Mouse (Mus musculus) right cerebral cortex, adult 18-20 months (tissue): ENCODE measurements around the gene Clec3b.
A peak's percentile ranks its signal among the peaks of the same experiment; 100 is the strongest.

Experiments
- DNase-seq: peaks from one replicate; pipeline ENCODE4 v3.0.0; 2022; ENCODE audit warnings: mixed read lengths

Clec3b gene

DNA sequence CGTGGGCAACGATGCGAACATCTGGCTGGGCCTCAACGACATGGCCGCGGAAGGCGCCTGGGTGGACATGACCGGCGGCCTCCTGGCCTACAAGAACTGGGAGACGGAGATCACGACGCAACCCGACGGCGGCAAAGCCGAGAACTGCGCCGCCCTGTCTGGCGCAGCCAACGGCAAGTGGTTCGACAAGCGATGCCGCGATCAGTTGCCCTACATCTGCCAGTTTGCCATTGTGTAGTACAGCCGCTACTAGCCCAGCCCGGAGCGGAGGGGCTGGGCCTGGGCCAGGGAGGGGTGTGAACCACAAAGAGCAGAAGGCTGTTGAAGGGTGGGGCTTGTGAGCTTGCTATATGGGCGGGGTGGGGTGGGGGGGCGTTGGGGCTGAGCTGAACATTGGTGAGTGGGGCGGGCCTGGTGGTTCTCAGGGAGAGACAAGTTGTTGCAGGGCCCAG is 6.2 kb downstream of the Clec3b start:
- DNase-seq = peak; percentile 12

DNA sequence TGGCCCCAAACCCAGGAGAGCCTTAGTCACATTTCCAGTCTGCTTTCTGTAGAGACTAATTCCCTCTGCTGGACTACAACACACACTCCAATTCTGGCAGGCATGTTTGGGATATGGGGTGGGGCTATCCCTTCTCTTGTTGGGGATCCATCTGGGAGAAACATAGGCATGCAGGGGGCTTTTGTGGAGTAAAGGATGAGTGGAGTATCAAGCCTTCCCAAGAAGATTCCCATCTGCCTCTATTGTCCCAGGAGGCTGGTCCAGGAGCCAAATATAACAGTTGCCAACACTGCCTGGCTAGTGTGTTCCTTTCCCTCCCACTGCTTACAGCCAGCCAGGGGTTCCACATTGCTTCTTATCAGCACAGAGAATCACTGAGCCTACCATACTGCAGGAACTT is 7.0 kb downstream of the Clec3b start:
- DNase-seq = no peak

DNA sequence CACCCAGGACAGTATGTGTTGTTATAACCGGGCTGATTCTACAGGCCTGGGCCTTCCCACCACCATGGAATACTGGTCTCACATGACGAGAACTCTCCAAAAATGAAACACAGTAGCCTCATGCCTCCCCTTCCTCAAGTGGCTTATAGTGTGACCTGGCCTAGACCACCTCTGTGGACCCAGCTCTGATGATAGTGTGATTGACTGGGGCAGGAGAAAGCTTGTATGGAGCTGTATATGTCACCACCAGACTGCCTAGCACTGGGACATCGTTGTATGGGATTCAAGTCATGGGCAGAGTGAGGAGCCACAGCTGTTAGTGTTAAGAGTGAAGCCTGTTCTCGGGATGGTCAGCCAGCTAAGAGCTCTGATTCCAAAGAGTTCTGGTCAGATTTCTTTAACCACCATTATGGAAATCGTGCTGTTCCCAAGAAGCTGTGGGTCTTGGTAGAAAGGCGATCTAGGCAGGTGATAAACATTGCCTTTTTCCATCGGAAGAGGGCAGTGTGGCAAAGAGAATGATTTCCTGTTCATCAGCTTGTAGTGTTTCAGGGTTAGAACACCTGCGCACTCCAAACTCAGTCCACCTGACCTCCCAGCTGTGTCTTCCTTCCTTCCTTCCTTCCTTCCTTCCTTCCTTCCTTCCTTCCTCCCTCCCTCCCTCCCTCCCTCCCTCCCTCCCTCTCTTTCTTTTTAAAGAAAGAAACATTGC is 7.5 kb downstream of the Clec3b start:
- DNase-seq = peak; percentile 34

DNA sequence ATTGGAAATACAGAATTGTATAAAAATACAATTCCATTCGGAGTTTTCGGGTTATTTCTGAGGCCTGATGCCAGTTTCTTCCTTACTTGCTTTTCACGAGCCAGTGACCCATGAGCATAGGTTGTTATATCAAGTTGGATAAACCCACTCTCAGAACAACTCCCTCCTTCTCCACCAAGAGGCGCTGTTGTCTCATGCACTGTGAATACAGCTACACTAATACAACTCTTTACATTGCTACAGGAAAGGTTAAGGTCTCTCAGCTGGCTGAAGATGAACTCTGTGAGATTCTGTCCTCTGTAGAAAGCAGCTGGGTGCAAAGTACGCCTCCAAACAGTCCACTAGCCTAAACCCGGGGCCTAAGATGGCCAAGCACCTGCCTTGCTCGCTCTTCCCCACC is 8.6 kb downstream of the Clec3b start:
- peak; percentile 74 for DNase-seq

DNA sequence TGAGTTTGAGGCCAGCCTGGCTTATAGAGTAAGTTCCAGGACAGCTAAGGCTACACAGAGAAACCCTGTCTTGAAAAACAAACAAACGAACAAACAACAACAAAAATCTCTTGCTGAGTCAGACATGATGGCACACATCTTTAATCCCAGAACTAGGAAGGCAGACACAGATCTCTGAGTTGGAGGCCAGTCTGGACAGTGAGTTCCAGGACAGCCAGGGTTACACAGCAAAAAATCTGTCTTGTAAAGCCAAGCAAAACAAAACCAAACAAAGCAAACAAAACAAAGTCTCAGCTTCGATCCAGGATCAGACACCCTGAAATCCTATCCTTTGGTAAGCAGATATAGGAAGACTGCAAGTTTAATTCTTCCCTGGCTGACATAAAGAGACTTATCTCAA is 11.0 kb downstream of the Clec3b start:
- no peak for DNase-seq

DNA sequence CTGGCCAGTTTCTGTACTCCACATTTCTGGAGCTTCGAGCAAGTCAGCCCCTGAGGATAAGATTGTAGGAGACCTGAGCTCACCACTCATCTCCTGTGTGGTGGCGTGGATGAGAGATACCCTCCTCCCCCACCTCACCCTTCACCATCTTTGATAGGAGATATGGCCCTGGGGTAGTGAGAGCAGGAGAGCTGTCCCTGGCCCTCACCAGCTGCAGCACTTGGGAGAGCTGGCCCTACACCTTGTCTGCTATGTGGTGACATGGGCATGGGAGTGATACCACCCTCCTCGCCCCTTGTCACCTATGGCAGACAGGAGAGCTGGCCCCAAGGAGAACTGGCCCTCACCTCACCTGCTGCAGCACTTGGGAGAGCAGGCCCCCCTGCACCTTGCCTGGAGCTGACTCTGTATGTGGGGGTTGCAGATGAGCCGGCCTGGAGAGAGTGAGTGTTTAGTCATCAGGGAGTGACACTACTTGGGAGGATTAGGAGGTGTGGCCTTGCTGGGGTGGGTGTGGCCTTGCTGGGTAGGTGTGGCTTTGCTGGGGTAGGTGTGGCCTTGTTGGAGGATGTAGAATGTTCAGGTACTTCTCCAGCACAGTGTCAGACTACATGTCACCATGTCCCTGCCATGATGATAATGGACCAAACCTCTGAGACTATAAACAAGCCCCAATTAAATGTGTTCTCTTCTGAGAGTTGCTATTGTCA is 12.4 kb downstream of the Clec3b start:
- no peak for DNase-seq

DNA sequence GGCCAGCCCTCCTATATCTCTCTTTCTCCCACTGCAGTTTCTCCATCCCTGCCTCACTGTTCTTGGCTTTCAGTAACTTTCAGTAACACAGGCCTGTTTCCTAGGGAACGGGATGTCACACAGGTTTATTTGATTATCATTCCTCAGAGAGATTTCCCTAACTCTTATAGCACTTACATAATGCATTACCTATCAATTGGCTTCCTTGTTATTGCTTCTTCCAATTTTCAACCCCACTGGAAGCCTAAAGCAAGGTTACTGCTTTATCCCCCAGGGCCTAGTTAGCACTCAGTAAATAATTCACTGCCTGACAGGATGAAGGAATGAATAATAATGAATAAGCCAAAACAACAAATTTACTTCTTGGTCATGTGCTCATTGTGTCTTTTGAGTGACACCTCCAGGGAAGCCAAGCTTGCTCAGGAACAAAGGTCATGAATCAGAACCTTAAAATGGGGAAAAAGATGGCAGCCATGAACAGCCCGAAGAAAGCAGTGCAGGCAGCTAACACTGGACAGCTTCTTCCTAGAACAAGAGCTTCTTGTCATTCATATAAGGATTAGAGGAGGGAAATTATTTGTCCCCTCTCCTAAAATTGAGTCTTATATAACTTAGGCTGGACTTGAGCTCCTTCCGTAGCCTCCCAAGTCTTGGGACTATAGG is 15.2 kb downstream of the Clec3b start:
- no peak for DNase-seq

DNA sequence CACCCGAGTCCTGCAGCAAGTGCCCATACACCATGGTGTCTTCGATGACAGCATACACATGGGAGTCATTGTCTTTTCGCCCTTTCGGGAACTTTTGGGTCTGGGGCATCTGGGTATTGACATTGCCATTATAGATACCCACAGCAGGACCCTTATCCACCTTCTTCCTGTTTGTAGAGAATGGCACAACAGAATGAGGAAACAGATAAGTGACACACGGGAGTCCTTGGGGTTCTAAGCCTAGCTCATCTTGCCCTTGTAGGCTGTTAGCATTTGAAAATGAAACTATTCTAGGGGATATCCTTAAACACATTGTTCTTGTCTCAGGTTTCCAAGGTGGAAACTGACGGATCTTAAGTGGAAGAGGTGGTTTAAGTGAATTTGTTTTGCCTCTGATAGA is 23.0 kb downstream of the Clec3b start:
- no peak for DNase-seq

DNA sequence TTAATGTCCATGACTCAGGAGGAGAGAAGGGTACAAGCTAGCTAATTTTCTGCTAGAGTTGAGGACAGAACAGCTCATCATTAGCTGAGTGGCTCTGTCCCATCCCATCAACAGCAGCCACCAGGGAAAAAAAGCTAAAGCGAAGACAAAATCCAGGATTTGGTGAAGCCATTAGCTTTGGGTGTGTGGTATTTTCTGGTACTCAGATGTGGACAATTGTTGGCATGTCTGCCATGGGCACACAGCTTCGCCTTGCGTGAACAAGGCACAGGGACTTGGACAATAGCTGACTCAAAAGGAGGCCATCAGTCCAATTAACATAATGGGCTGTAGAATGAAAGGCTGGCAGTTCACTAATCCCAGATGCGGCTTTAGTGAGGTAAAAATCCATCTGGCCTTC is 23.6 kb downstream of the Clec3b start:
- DNase-seq = no peak

DNA sequence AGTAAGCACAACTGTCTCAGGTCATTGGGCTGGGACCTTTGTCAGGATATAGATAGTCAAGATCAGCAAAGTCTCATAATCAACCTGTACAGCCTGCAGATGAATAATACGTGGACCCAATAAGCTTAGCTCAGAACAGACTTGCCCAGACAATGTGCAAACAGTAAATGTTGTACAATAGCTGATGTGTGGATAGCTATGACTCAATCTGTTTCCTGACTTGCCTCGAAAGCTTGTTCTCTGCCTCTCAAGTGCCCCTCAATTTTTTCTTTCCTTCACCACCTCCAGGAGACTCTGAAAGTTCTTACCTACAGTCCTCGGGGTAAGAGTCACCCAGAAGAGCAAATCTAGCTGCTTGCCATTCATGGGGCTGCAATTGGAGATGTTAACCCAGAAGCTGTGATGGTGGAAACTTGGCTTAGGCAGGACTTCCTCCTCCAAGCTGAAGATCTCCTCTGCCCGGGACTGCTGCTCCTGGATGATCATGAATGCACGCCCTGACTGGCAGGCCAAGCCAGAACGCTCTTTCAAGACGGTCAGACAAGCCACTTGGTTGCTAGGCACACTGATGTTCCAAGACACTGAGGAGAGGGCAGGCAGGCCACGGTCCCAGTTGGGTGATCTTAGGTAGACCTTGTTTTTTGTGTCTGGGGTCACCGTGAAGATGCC is 26.8 kb downstream of the Clec3b start:
- no peak for DNase-seq

DNA sequence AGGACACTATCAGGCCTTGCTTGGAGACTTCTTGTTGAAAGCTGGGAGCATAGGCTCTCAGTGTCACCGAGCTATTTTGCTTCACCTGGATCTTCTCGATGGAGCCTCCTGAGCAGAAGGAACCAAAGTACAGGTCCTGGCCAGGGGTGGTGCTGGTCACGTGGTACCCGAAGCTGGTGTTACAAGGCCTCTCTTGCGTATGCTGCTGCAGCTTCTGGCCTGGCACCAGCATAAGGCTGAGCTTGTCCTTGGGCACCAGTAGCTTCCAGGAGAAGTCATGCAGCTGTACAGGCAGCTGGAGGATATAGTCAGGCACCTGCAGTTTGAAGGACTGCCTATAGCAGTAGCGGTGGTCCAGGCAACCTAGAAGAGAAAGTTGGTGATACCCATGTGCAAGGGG is 29.3 kb downstream of the Clec3b start:
- DNase-seq = no peak

DNA sequence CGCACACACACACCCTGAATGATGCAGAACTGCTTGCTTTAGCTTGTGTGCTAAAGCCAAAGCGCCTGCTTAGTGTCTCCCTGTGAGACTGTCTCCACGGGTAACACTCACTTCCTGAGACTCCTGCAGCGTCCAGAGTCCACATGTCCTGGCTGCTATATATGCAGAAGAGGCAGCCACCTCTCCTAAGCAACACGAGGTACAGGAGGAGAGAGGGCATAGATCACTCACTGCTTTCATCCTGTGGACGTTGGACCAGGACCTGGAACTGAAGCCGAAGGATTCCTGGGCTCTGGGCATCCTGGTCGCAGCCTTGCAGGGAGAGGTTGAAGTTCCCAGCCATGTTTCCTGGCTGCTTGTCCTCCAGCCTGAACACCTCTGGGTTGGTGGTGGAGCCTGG is 32.5 kb downstream of the Clec3b start:
- DNase-seq = no peak

DNA sequence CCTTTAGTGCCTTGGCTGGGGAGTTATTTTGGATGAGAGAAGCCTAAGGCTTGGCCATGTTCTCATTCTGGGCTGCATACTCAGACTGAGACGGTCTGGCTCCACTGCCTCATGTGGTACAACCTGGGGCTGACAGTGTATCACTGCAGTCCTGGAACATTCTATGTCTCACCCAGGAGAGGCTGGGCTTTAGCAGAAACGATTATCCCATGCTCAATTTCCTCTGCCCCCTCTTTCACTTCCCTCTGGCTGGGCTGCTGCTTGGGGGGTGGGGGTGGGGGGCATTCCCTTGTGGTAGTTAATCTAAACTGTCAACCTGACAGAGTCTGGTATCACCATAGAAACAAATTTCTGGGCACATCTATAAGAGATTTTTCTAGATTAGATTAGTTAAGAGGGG is 34.8 kb downstream of the Clec3b start:
- no peak for DNase-seq

DNA sequence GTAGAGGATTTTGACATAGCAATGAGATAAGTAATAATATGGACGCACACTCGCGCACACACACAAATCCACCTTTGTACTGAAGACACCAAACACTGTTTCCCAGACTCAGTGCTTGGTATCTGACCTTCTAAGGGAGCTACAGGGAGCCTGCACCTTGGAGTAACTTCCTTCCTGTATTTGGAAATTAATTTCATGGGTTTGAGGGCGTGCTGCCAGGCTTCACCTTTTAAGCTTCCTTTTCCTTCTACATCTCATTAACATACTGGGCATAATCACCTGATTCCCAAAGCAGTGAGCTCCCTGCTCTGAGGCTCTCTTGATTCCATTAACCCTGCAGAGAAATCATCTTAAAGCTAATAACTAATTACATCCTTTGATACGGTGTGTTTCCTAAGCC is 35.4 kb downstream of the Clec3b start:
- DNase-seq = no peak

DNA sequence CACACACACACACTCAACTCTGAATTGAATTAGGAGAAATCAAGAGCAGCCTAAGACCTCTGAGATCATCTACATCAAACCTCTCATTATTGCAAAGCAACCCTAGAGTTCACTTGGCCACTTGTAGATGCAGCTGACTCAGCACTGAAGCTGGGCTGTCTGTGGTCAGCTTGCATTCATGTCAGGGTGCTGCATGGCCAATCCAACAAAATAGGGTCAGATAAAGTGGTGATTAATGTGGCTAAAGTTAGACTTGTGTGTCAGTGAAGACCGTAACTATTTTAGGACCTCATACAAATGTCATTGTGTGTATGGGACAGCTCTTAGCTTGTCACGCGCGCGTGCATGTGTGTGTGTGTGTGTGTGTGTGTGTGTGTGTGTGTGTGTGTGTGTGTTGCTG is 36.8 kb downstream of the Clec3b start:
- no peak for DNase-seq

DNA sequence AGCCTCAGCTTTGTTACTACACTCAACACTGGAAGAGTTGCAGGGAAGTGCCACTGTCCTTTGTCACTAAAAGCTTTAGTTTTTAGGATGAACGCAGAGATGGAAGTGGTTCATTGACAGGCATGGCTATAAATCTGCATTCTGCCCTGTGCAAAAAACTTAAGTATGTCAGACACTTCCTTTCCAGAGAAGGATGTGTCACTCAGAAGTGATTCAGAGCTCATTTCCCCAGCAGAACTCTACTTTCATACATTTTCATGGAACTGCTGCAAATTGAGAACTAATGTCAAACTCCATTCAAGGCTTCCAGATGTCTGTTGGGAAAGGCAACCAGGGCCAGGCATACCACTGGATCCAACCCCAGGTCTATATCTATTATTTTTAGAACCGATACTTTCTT is 37.5 kb downstream of the Clec3b start:
- DNase-seq = no peak

DNA sequence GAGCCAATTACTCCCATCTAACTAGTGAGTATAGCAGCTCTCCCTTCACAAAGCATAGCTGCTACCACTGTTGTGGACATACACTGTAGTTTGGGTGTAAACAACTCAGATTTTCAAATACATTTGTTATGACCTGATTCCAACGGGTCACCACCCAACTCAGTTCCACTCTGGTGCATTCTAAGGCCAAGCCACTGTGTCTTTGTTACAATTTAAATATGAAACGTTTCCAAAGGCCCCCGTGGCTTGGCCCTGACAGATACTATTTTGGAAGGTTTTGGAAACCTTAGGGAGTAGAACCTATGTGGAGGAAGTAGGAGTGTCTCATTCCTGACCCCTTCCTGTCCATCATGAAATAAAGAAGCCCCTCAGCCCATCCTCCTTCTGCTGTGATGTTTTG is 49.4 kb downstream of the Clec3b start:
- DNase-seq = no peak

DNA sequence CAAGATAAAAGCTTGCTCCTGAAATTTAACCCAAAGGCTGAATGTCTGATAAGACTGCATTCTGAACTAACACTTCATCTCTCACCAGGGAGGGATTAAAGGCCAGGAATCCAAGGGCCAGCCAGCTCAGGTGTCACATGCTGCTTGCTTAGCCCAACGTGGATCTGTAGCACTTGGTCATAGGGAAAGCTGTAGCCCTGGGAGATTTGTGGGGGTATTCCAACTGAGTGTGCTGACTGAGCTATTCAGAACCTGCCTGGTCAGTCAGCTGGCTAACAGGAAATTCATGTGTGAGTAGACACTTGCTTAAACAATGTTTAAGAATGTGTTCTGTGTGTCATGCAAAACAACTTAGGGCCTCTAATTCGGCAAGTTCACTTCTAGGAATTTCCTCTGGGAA is 55.8 kb downstream of the Clec3b start:
- no peak for DNase-seq

DNA sequence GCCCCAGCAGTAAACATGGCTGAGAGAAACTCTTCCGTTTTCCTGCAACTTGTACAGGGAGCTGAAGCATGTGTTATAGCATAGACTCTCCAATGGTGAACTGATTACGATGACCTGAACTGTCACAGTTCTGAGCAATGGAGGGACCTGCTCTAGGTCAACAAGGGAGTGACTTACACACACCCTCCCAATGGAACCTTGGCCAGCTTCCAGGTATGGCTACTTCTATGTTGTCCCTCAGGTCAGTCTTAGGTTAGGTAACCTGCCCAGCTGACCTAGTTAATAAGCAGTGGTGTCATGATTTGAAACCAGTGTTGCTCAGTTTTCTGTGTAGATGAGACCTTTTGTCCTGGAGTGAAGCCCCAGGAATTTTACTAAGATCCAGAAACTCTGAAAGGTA is 56.2 kb downstream of the Clec3b start:
- no peak for DNase-seq
